Comparison of ENCODE assay signal across 8 mouse cellular contexts in the genomic region with DNA sequence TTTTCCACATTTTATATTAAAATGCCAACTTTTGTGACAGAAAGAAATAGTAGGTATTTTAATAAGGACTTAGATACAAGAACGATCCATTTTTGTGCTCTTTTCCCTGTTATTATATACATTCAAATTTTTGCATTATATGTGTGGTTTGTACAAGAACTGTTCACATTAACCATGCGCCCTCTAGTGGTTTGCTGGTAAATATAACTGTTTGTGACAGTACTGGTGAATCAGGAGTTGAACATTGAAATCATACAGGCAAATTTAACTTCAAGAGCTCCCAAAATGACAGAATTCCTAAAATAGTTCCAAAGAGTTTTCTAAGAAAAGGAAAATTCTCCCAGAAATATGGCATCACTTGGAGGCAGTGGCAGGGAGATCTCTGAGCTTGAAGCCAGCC. TPM values are rescaled to one million over a fixed set of nuclear protein-coding genes. Genes with fewer than 3 reads are reported as not detected.
DNase-seq lines count a peak whose midpoint lies in the region; ATAC-seq and TF ChIP-seq lines count a peak whose summit lies in the region.

No protein-coding gene starts in this region.

- intact Hi-C loops in heart, adult 2 months (cut with DNase I) = loop anchor here (5.0 kb wide), 2 partner anchors 591 to 1251 kb away; partner anchors contain the start of genes Bet1, Peg10 and Sgce

- no peak overlapping the region for H3K9ac ChIP-seq in heart, adult 2 months (ENCODE audit: low read depth, low read length)
- H3K9ac ChIP-seq in heart, embryonic 11.5 days (ENCODE audit: low read depth, low read length) = no peak overlapping the region
- no peak overlapping the region for H3K9ac ChIP-seq in midbrain, embryonic 14.5 days (replicated peaks; ENCODE audit: low read length)
- no peak overlapping the region for H3K9ac ChIP-seq in midbrain, embryonic 13.5 days (replicated peaks)
- H3K9ac ChIP-seq in hindbrain, embryonic 12.5 days = no peak overlapping the region

- no peak overlapping the region for H3K27ac ChIP-seq in heart, adult 2 months
- no peak overlapping the region for H3K27ac ChIP-seq in heart, embryonic 11.5 days (ENCODE audit: low read depth, low read length)
- no peak overlapping the region for H3K27ac ChIP-seq in midbrain, embryonic 14.5 days (replicated peaks; ENCODE audit: low read depth, low read length)
- H3K27ac ChIP-seq in midbrain, embryonic 13.5 days = no peak overlapping the region
- no peak overlapping the region for H3K27ac ChIP-seq in hindbrain, embryonic 12.5 days

- H3K4me2 ChIP-seq in heart, embryonic 11.5 days = no peak overlapping the region
- H3K4me2 ChIP-seq in midbrain, embryonic 14.5 days (ENCODE audit: low read length) = no peak overlapping the region
- no peak overlapping the region for H3K4me2 ChIP-seq in midbrain, embryonic 13.5 days (replicated peaks)
- H3K4me2 ChIP-seq in hindbrain, embryonic 12.5 days (replicated peaks) = no peak overlapping the region

- 4% methylated on average over 2 of the region's 2 CpGs for WGBS in heart, adult 2 months
- WGBS in heart, embryonic 11.5 days (ENCODE audit: insufficient replicate concordance) = 5% methylated on average over 2 of the region's 2 CpGs
- 5% methylated on average over 2 of the region's 2 CpGs for WGBS in midbrain, embryonic 14.5 days
- 4% methylated on average over 2 of the region's 2 CpGs for WGBS in midbrain, embryonic 13.5 days
- 7% methylated on average over 2 of the region's 2 CpGs for WGBS in hindbrain, embryonic 12.5 days

- no peak for TF ChIP-seq EP300 in heart, adult 2 months (IDR thresholded peaks at IDR 0.05; ENCODE audit: insufficient read depth, low read depth, low read length)

- no peak for TF ChIP-seq POLR2A in heart, adult 2 months (IDR thresholded peaks at IDR 0.05; ENCODE audit: insufficient read depth, low read depth, low read length)

- H3K4me1 ChIP-seq in heart, adult 2 months (ENCODE audit: control insufficient read depth, insufficient read depth, low read length) = peaks cover 1% of the 10 kb centered on the region
- no peaks in the 10 kb centered on the region for H3K4me1 ChIP-seq in heart, embryonic 11.5 days (ENCODE audit: control insufficient read depth, insufficient read depth, low read length)
- peaks cover 11% of the 10 kb centered on the region; the same call in 1 of the 2 replicates for H3K4me1 ChIP-seq in midbrain, embryonic 14.5 days (ENCODE audit: control insufficient read depth, insufficient read depth, low read length)
- peaks cover 13% of the 10 kb centered on the region for H3K4me1 ChIP-seq in midbrain, embryonic 13.5 days (replicated peaks)
- peaks cover 12% of the 10 kb centered on the region for H3K4me1 ChIP-seq in hindbrain, embryonic 12.5 days

- ATAC-seq in heart, embryonic 11.5 days (replicated peaks; ENCODE audit: insufficient number of reproducible peaks, low FRiP score, low TSS enrichment) = no peak
- no peak for ATAC-seq in midbrain, embryonic 14.5 days (ENCODE audit: low FRiP score, low TSS enrichment)
- ATAC-seq in midbrain, embryonic 13.5 days = no peak
- peak; percentile 56 for ATAC-seq in granulocyte monocyte progenitor cell, adult 5-6 weeks (replicated peaks; ENCODE audit: poor library complexity, severe bottlenecking)
- no peak for ATAC-seq in hindbrain, embryonic 12.5 days (ENCODE audit: low FRiP score)

- no peaks in the 10 kb centered on the region for H3K27me3 ChIP-seq in heart, adult 2 months (ENCODE audit: control insufficient read depth, insufficient read depth, low read length)
- H3K27me3 ChIP-seq in heart, embryonic 11.5 days (ENCODE audit: control insufficient read depth, insufficient read depth, low read length) = peaks cover 3% of the 10 kb centered on the region; the same call in 1 of the 2 replicates
- no peaks in the 10 kb centered on the region for H3K27me3 ChIP-seq in midbrain, embryonic 14.5 days (ENCODE audit: control insufficient read depth, insufficient read depth, low read length)
- no peaks in the 10 kb centered on the region for H3K27me3 ChIP-seq in midbrain, embryonic 13.5 days
- H3K27me3 ChIP-seq in hindbrain, embryonic 12.5 days = no peaks in the 10 kb centered on the region

- H3K36me3 ChIP-seq in heart, adult 2 months (ENCODE audit: control insufficient read depth, insufficient read depth, low read length) = no peaks in the 10 kb centered on the region
- no peaks in the 10 kb centered on the region for H3K36me3 ChIP-seq in heart, embryonic 11.5 days (ENCODE audit: control insufficient read depth, insufficient read depth, low read length)
- no peaks in the 10 kb centered on the region for H3K36me3 ChIP-seq in midbrain, embryonic 14.5 days (ENCODE audit: control insufficient read depth, insufficient read depth, low read length)
- no peaks in the 10 kb centered on the region for H3K36me3 ChIP-seq in midbrain, embryonic 13.5 days
- H3K36me3 ChIP-seq in hindbrain, embryonic 12.5 days = no peaks in the 10 kb centered on the region

- no peak overlapping the region for H3K4me3 ChIP-seq in heart, adult 2 months
- H3K4me3 ChIP-seq in heart, embryonic 11.5 days (ENCODE audit: low read depth, low read length) = no peak overlapping the region
- no peak overlapping the region for H3K4me3 ChIP-seq in midbrain, embryonic 14.5 days (replicated peaks; ENCODE audit: low read depth, low read length)
- no peak overlapping the region for H3K4me3 ChIP-seq in midbrain, embryonic 13.5 days (replicated peaks)
- no peak overlapping the region for H3K4me3 ChIP-seq in hindbrain, embryonic 12.5 days

- no peaks in the 10 kb centered on the region for H3K9me3 ChIP-seq in heart, embryonic 11.5 days (replicated peaks; ENCODE audit: control insufficient read depth, low read length)
- H3K9me3 ChIP-seq in midbrain, embryonic 14.5 days (ENCODE audit: control insufficient read depth, low read length) = no peaks in the 10 kb centered on the region
- no peaks in the 10 kb centered on the region for H3K9me3 ChIP-seq in midbrain, embryonic 13.5 days
- H3K9me3 ChIP-seq in hindbrain, embryonic 12.5 days (replicated peaks) = no peaks in the 10 kb centered on the region

- no peak for DNase-seq in heart, adult 2 months
- DNase-seq in midbrain, embryonic 14.5 days = peak; percentile 93
- DNase-seq in MEL-GATA-1-ER (ENCODE audit: extremely low read depth, low read depth) = peak; percentile 46
- peak; percentile 46 for DNase-seq in telencephalon, adult 2 months (ENCODE audit: low read depth, low spot score)

- H3K79me2 ChIP-seq in heart, adult 2 months (replicated peaks; ENCODE audit: control insufficient read depth, insufficient read depth, low read length) = no peaks in the 10 kb centered on the region; the same call in 1 of the 2 replicates

- TF ChIP-seq CTCF in heart, adult 2 months (IDR thresholded peaks at IDR 0.05) = peak; percentile 91

RNA-seq across cellular contexts. Expression of gene Hepacam2, which starts 1.9 kb away (rescaled TPM):
- total RNA-seq in heart, adult 2 months (2021) = under 1 TPM; 0.16 to 0.34 TPM
- polyA plus RNA-seq in heart, adult 2 months (2012; rRNA removed) = 0.74 and 1.2 TPM in 2 replicates
- 0.09 and 0.18 TPM in 2 replicates for polyA plus RNA-seq in heart, embryonic 11.5 days (2014; fragmentation: Nextera tagmentation; extraction: Ambion mirVana)
- polyA plus RNA-seq in midbrain, embryonic 14.5 days (2014; fragmentation: Nextera tagmentation; extraction: Ambion mirVana) = 2.5 and 2.9 TPM in 2 replicates
- 4.0 and 4.4 TPM in 2 replicates for polyA plus RNA-seq in midbrain, embryonic 13.5 days (2015; fragmentation: Nextera tagmentation; extraction: Ambion mirVana)
- not detected in 2 replicates for total RNA-seq in granulocyte monocyte progenitor cell, adult 5-6 weeks (2014; fragmentation: Nextera tagmentation)
- 0.39 TPM in 1 of 2 replicates, not detected in the other for total RNA-seq in granulocyte monocyte progenitor cell, adult 5-6 weeks (2017)
- polyA plus RNA-seq in hindbrain, embryonic 12.5 days (2016; fragmentation: Nextera tagmentation; extraction: Ambion mirVana) = 1.7 and 1.8 TPM in 2 replicates

RNA-seq across cellular contexts. Expression of gene Vps50, which starts 2.0 kb away (rescaled TPM):
- total RNA-seq in heart, adult 2 months (2021) = 10 to 100 TPM; 13.9 to 14.8 TPM
- 3.2 and 5.6 TPM in 2 replicates for polyA plus RNA-seq in heart, adult 2 months (2012; rRNA removed)
- 21.2 and 25.1 TPM in 2 replicates for polyA plus RNA-seq in heart, embryonic 11.5 days (2014; fragmentation: Nextera tagmentation; extraction: Ambion mirVana)
- polyA plus RNA-seq in midbrain, embryonic 14.5 days (2014; fragmentation: Nextera tagmentation; extraction: Ambion mirVana) = 51.7 and 59.8 TPM in 2 replicates
- polyA plus RNA-seq in midbrain, embryonic 13.5 days (2015; fragmentation: Nextera tagmentation; extraction: Ambion mirVana) = 47.7 and 52.6 TPM in 2 replicates
- 29.3 and 37.3 TPM in 2 replicates for total RNA-seq in granulocyte monocyte progenitor cell, adult 5-6 weeks (2014; fragmentation: Nextera tagmentation)
- 43.4 and 51.6 TPM in 2 replicates for total RNA-seq in granulocyte monocyte progenitor cell, adult 5-6 weeks (2017)
- 40.0 and 41.3 TPM in 2 replicates for polyA plus RNA-seq in hindbrain, embryonic 12.5 days (2016; fragmentation: Nextera tagmentation; extraction: Ambion mirVana)

Comparison
In these comparisons a context has a peak if more than half of its experiments do, and no peak if none do; other contexts are left out.
1. DNase-seq: peak in midbrain, embryonic 14.5 days (single experiment), MEL-GATA-1-ER (single experiment) and telencephalon, adult 2 months (single experiment); none in heart, adult 2 months (0 of 2).